Mouse (Mus musculus): ENCODE measurements around the gene Mrpl17. TPM values are rescaled to one million over a fixed set of nuclear protein-coding genes. Genes with fewer than 3 reads are reported as not detected.
A peak's percentile ranks its signal among the peaks of the same experiment; 100 is the strongest.

The Mrpl17 gene
- polyA plus RNA-seq, 1 experiment from 2014 or later: 388 TPM

DNA sequence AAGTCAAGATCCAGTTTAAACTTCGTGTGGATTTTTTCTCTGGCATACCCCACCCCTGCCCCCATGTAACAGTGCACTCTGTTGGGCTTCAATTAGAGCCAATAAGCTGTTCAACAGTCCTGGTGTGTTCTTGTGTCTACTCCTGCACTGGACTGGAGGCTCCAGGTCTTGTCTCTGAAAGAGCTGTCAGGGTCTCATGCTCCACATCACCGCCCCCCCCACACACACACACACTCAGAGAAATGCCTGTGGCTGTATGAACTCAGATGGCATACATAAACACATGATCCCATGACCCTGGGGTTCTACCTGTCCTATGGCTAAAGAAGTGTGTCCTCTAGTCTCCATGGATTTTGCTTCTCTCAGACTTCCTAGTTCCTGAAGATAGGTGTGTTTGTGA is 34.9 kb downstream of the Mrpl17 start:
- ATAC-seq (ENCODE audit: insufficient read depth): no peak

DNA sequence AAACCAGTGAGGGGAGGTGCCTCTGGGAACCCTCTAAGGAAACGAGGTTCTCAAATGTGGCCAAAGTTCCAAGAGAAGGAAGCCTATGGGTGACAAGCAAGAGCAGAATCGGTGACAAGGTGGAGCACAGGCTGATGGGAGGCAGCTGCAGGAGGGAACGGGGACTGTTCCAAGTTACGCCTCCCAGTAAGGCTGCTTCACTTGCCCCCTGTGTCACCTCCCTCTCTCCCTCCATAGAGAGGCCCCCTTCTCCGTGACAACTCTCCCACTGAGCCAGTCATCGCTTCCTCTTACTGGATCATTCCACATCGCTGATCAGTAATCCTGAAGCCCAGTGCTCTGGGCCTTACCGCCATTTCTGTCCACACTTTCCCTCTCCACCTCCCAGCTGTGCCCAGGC is 36.2 kb downstream of the Mrpl17 start:
- 46% methylated on average over 8 of the region's 8 CpGs for WGBS
- Histone ChIP-seq H3K27ac (ENCODE audit: low read depth) (peak overlapping the region; percentile 60; the same call in 1 of the 2 replicates), H3K4me2 (peak overlapping the region; percentile 18; the same call in 1 of the 2 replicates), H3K9me3 (ENCODE audit: low read depth, low read length) (no peaks in the 10 kb centered on the region), H3K9ac (no peak overlapping the region), H3K27me3 (ENCODE audit: insufficient read depth, low read length) (no peaks in the 10 kb centered on the region), H3K36me3 (ENCODE audit: insufficient read depth) (peaks cover 44% of the 10 kb centered on the region), H3K4me1 (ENCODE audit: insufficient read depth) (0 out of 2 replicates have a peak, but pooled peaks cover 15% of the 10 kb centered on the region), H3K4me3 (ENCODE audit: low read depth, low read length) (no peak overlapping the region)
- peak; percentile 26 for ATAC-seq (ENCODE audit: insufficient read depth)
- no peak for TF ChIP-seq CTCF (IDR thresholded peaks at IDR 0.05; ENCODE audit: low read depth)
- peak; percentile 71 for DNase-seq

More for the DNA sequence above, 34.9 kb downstream of the Mrpl17 start:
- Histone ChIP-seq H3K4me3 (ENCODE audit: low read depth, low read length) (no peak overlapping the region), H3K4me2 (no peak overlapping the region), H3K9ac (no peak overlapping the region), H3K36me3 (ENCODE audit: insufficient read depth) (peaks cover 43% of the 10 kb centered on the region), H3K27me3 (ENCODE audit: insufficient read depth, low read length) (no peaks in the 10 kb centered on the region), H3K27ac (ENCODE audit: low read depth) (no peak overlapping the region), H3K9me3 (ENCODE audit: low read depth, low read length) (no peaks in the 10 kb centered on the region), H3K4me1 (ENCODE audit: insufficient read depth) (0 out of 2 replicates have a peak, but pooled peaks cover 15% of the 10 kb centered on the region)
- no peak for DNase-seq
- WGBS: 81% methylated on average over 2 of the region's 2 CpGs
- TF ChIP-seq CTCF (IDR thresholded peaks at IDR 0.05; ENCODE audit: low read depth): no peak

DNA sequence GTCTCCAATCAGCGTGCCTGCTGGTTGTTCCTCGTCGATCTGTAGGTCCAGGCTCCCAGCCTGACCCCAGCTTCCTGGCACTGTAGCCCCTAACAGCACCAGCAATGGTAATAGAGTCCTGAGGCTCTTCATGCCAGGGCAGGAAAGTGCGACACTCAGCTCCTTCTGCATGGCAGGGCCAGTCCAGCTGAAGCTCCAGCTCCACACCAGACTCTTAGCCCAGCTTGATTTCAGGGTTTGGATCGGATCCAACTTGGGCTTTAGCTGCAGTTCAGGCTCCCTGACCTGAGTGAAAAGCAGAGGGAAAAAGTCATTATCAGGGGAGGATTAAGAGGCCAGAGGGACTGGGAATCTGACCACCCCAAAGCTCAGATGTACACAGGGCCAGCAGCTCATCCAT is 37.9 kb downstream of the Mrpl17 start:
- Histone ChIP-seq H3K4me3 (ENCODE audit: low read depth, low read length) (no peak overlapping the region), H3K4me2 (no peak overlapping the region), H3K27me3 (ENCODE audit: insufficient read depth, low read length) (no peaks in the 10 kb centered on the region), H3K9me3 (ENCODE audit: low read depth, low read length) (no peaks in the 10 kb centered on the region), H3K36me3 (ENCODE audit: insufficient read depth) (peaks cover 52% of the 10 kb centered on the region), H3K9ac (no peak overlapping the region), H3K4me1 (ENCODE audit: insufficient read depth) (0 out of 2 replicates have a peak, but pooled peaks cover 10% of the 10 kb centered on the region), H3K27ac (ENCODE audit: low read depth) (0 out of 2 replicates have a peak overlapping the region, but pooled peaks have one; percentile 7)
- no peak for TF ChIP-seq CTCF (IDR thresholded peaks at IDR 0.05; ENCODE audit: low read depth)
- DNase-seq (peak; percentile 69), ATAC-seq (ENCODE audit: insufficient read depth) (no peak)
- 72% methylated on average over 5 of the region's 5 CpGs for WGBS

DNA sequence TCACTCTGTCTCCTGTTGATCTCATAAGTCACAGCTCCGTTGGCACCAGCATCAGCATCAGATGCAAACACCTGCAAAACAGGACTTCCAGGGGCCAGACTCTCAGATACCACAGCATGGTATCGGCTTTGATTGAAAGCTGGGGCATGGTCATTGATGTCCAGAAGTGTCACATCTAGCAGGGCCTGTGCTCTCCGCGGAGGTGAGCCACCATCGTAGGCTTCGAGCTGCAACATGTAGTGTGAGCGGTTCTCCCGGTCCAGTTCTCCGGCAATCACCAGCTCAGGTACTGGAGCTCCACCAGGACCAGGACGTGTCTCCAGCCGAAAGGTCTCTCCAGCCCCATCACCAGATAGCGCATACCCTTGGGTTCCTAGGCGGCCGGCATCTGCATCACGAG is 38.6 kb downstream of the Mrpl17 start:
- Histone ChIP-seq H3K9ac (no peak overlapping the region), H3K9me3 (ENCODE audit: low read depth, low read length) (no peaks in the 10 kb centered on the region), H3K36me3 (ENCODE audit: insufficient read depth) (peaks cover 60% of the 10 kb centered on the region), H3K27ac (ENCODE audit: low read depth) (no peak overlapping the region), H3K4me2 (no peak overlapping the region), H3K27me3 (ENCODE audit: insufficient read depth, low read length) (no peaks in the 10 kb centered on the region), H3K4me3 (ENCODE audit: low read depth, low read length) (no peak overlapping the region), H3K4me1 (ENCODE audit: insufficient read depth) (0 out of 2 replicates have a peak, but pooled peaks cover 7% of the 10 kb centered on the region)
- no peak for TF ChIP-seq CTCF (IDR thresholded peaks at IDR 0.05; ENCODE audit: low read depth)
- no peak for ATAC-seq (ENCODE audit: insufficient read depth)
- WGBS: 95% methylated on average over 15 of the region's 15 CpGs
- no peak for DNase-seq

DNA sequence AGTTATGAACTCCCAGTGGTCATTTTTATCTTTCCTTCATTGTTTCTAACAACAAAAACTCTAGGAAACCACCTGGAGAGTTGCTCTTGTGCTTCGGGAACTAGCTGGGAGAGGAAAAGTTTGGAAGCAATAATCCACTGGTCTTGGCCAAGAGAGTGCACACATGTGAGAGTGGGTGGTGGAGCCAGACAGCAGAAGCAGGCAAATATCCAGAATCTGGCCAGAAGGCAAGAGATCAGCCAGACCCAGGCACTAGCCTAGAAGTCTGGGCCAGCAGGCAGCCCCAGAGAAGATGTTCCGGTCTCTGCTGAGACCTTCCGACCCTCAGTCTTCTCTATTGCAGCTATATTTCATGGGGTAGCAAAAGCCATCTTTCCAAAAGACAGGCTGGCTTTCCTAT is 40.9 kb downstream of the Mrpl17 start:
- ATAC-seq (ENCODE audit: insufficient read depth): no peak
- Histone ChIP-seq H3K27me3 (ENCODE audit: insufficient read depth, low read length) (no peaks in the 10 kb centered on the region), H3K4me3 (ENCODE audit: low read depth, low read length) (no peak overlapping the region), H3K36me3 (ENCODE audit: insufficient read depth) (peaks cover 75% of the 10 kb centered on the region), H3K9me3 (ENCODE audit: low read depth, low read length) (no peaks in the 10 kb centered on the region), H3K4me1 (ENCODE audit: insufficient read depth) (0 out of 2 replicates have a peak, but pooled peaks cover 3% of the 10 kb centered on the region), H3K4me2 (no peak overlapping the region), H3K9ac (no peak overlapping the region), H3K27ac (ENCODE audit: low read depth) (no peak overlapping the region)
- no peak for TF ChIP-seq CTCF (IDR thresholded peaks at IDR 0.05; ENCODE audit: low read depth)
- 87% methylated on average over 3 of the region's 3 CpGs for WGBS
- no peak for DNase-seq

DNA sequence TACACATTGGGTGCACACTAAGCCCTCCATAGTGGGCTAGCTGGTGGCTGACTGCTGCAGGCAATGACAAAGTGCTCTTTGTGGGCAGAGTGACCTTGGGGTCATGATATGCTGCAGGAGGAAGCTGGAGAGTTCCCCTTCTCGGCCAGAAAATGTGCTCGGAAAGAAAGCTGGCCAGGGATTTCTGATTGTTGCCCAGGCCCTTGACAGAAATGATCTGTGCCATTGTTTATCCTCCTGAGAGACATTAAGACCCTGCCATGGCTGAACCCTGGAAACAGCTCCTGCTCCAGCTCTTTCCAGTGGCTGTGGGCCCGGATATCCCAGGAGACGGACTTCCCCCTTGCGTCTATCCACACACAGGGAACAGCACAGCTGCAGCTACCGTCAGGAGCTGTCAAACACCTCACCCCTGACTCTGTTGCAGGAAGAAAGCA is 43.2 kb downstream of the Mrpl17 start:
- Histone ChIP-seq H3K36me3 (ENCODE audit: insufficient read depth) (peaks cover 93% of the 10 kb centered on the region), H3K4me1 (ENCODE audit: insufficient read depth) (no peaks in the 10 kb centered on the region), H3K9ac (no peak overlapping the region), H3K9me3 (ENCODE audit: low read depth, low read length) (no peaks in the 10 kb centered on the region), H3K4me2 (0 out of 2 replicates have a peak overlapping the region, but pooled peaks have one; percentile 8), H3K27me3 (ENCODE audit: insufficient read depth, low read length) (no peaks in the 10 kb centered on the region), H3K4me3 (ENCODE audit: low read depth, low read length) (no peak overlapping the region), H3K27ac (ENCODE audit: low read depth) (peak overlapping the region; percentile 32; the same call in 1 of the 2 replicates)
- WGBS: 17% methylated on average over 6 of the region's 6 CpGs
- TF ChIP-seq CTCF (IDR thresholded peaks at IDR 0.05; ENCODE audit: low read depth): no peak
- DNase-seq: peak; percentile 51
- ATAC-seq (ENCODE audit: insufficient read depth): no peak

DNA sequence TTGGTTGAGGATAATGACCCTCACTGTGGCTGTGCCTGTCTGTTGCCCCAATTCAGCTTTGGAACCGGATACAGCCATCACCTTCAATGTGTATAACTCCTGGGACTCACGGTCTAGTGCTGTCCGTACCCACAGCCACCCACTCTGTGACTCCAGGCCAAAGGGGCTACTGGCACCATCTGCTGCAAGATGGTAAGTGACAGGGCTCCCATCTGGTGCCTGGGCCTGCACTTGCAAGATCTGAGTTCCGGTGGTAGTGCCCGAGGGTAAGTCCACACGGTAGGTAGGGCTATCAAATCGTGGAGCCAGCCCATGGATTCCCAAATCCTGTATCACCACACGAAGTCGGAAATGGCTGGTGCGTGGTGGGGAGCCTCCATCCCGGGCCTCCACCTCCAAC is 46.6 kb downstream of the Mrpl17 start:
- DNase-seq (no peak), ATAC-seq (ENCODE audit: insufficient read depth) (no peak)
- whole genome bisulfite sequencing: 91% methylated on average over 11 of the region's 11 CpGs
- Histone ChIP-seq H3K27ac (ENCODE audit: low read depth) (no peak overlapping the region), H3K4me1 (ENCODE audit: insufficient read depth) (no peaks in the 10 kb centered on the region), H3K4me3 (ENCODE audit: low read depth, low read length) (no peak overlapping the region), H3K9ac (no peak overlapping the region), H3K36me3 (ENCODE audit: insufficient read depth) (peaks cover 81% of the 10 kb centered on the region), H3K4me2 (no peak overlapping the region), H3K27me3 (ENCODE audit: insufficient read depth, low read length) (no peaks in the 10 kb centered on the region), H3K9me3 (ENCODE audit: low read depth, low read length) (no peaks in the 10 kb centered on the region)
- no peak for TF ChIP-seq CTCF (IDR thresholded peaks at IDR 0.05; ENCODE audit: low read depth)
